Mouse (Mus musculus): ENCODE results near the gene Slc22a20. TPM values are rescaled to one million over a fixed set of nuclear protein-coding genes. Genes with fewer than 3 reads are reported as not detected.

Gene Slc22a20
- polyA plus RNA-seq, 1 experiment from 2014 or later, result 0.09 TPM

- WGBS (ENCODE audit: insufficient replicate concordance), result 77% methylated on average over 13 of the region's 13 CpGs
- peaks cover 65% of the 10 kb centered on the region for H3K36me3 ChIP-seq (replicated peaks; ENCODE audit: insufficient read depth, low read length)
- no peak overlapping the region for H3K4me2 ChIP-seq (ENCODE audit: low read depth, low read length)
- H3K9me3 ChIP-seq (ENCODE audit: low read length), result no peaks in the 10 kb centered on the region
- peak overlapping the region; percentile 64 for H3K27ac ChIP-seq (ENCODE audit: low read depth)
- no peaks in the 10 kb centered on the region for H3K27me3 ChIP-seq (ENCODE audit: insufficient read depth, low read length)
- no peak overlapping the region for H3K9ac ChIP-seq (replicated peaks)
- TF ChIP-seq EP300 (IDR thresholded peaks at IDR 0.05; ENCODE audit: low read depth) (peak; percentile 75), CTCF (IDR thresholded peaks at IDR 0.05; ENCODE audit: low read depth) (no peak)
- peaks cover 11% of the 10 kb centered on the region for H3K4me1 ChIP-seq (ENCODE audit: insufficient read depth)
- DNase-seq, result no peak
- peak; percentile 69 for ATAC-seq
- no peak overlapping the region for H3K4me3 ChIP-seq (ENCODE audit: low read depth, low read length)
These were observed 33.8 kb downstream of the Slc22a20 start for GRCm38 (mm10) chr19:5952071-5952691.

DNA sequence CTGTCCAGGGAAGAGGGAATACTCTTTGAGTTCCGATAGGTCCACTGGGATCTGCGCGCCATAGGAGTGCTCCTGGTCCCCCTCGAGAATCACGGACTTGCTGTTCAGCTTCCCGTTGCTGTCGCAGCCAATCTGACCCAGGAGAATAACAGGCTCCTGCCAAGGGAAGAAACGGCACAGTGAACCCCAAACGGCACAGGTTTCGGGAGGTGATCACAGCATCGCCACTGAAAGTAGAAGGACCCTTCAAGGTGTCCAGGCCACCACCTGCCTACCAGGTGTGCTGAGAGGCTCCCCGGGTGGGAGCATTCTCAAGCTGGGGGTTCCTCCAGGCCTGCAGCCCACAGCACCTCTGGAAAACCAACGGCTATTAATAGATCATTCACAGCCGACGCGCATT lies 34.3 kb downstream of the Slc22a20 start:
- peaks cover 62% of the 10 kb centered on the region for H3K36me3 ChIP-seq (replicated peaks; ENCODE audit: insufficient read depth, low read length)
- TF ChIP-seq EP300 (IDR thresholded peaks at IDR 0.05; ENCODE audit: low read depth) (no peak), CTCF (IDR thresholded peaks at IDR 0.05; ENCODE audit: low read depth) (no peak)

GRCm38 (mm10) chr19:5950218-5950617 lies 35.7 kb downstream of the Slc22a20 start:
- Histone ChIP-seq H3K9me3 (ENCODE audit: low read length) (no peaks in the 10 kb centered on the region), H3K27me3 (ENCODE audit: insufficient read depth, low read length) (no peaks in the 10 kb centered on the region), H3K4me2 (ENCODE audit: low read depth, low read length) (no peak overlapping the region), H3K36me3 (replicated peaks; ENCODE audit: insufficient read depth, low read length) (peaks cover 68% of the 10 kb centered on the region), H3K27ac (ENCODE audit: low read depth) (no peak overlapping the region), H3K4me1 (ENCODE audit: insufficient read depth) (peaks cover 10% of the 10 kb centered on the region), H3K4me3 (ENCODE audit: low read depth, low read length) (no peak overlapping the region), H3K9ac (replicated peaks) (no peak overlapping the region)
- TF ChIP-seq EP300 (IDR thresholded peaks at IDR 0.05; ENCODE audit: low read depth) (no peak), CTCF (IDR thresholded peaks at IDR 0.05; ENCODE audit: low read depth) (no peak)
- 88% methylated on average over 11 of the region's 11 CpGs for WGBS (ENCODE audit: insufficient replicate concordance)
- DNase-seq (no peak), ATAC-seq (no peak)

More for the DNA sequence above, 34.3 kb downstream of the Slc22a20 start:
- no peaks in the 10 kb centered on the region for H3K9me3 ChIP-seq (ENCODE audit: low read length)
- H3K27me3 ChIP-seq (ENCODE audit: insufficient read depth, low read length), result no peaks in the 10 kb centered on the region
- H3K4me1 ChIP-seq (ENCODE audit: insufficient read depth), result peaks cover 7% of the 10 kb centered on the region
- DNase-seq (no peak), ATAC-seq (no peak)
- no peak overlapping the region for H3K9ac ChIP-seq (replicated peaks)
- H3K4me3 ChIP-seq (ENCODE audit: low read depth, low read length), result no peak overlapping the region
- 0 out of 2 replicates have a peak overlapping the region, but pooled peaks have one; percentile 34 for H3K27ac ChIP-seq (ENCODE audit: low read depth)
- H3K4me2 ChIP-seq (ENCODE audit: low read depth, low read length), result no peak overlapping the region
- WGBS (ENCODE audit: insufficient replicate concordance), result 79% methylated on average over 16 of the region's 16 CpGs

DNA sequence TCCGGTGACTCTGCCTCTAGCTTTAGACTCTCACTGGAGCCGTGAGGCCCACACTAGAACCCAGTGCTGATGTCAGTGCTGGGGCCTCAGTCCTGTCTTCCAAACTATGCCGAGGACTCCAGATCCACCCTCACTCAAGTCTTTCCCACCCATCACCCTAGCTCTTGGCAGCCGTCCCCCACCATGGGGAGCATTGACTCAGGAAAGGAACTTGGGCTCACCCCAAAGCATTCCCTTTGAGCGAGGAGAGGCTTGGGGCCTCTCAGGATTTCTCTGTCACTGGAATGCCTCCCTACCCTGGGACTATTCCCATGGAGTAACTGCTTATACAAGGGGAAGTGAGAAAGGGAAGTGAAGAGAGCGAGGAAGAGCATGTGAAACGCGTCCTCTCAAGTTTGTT lies 40.1 kb downstream of the Slc22a20 start:
- no peaks in the 10 kb centered on the region for H3K27me3 ChIP-seq (ENCODE audit: insufficient read depth, low read length)
- H3K36me3 ChIP-seq (replicated peaks; ENCODE audit: insufficient read depth, low read length), result peaks cover 59% of the 10 kb centered on the region
- H3K27ac ChIP-seq (ENCODE audit: low read depth), result peak overlapping the region; percentile 67
- DNase-seq (no peak), ATAC-seq (0 out of 2 replicates have a peak, but pooled peaks have one; percentile 23)
- 63% methylated on average over 8 of the region's 8 CpGs for WGBS (ENCODE audit: insufficient replicate concordance)
- TF ChIP-seq EP300 (IDR thresholded peaks at IDR 0.05; ENCODE audit: low read depth), result no peak
- TF ChIP-seq CTCF (IDR thresholded peaks at IDR 0.05; ENCODE audit: low read depth), result no peak
- no peak overlapping the region; the same call in 1 of the 2 replicates for H3K9ac ChIP-seq (replicated peaks)
- H3K4me1 ChIP-seq (ENCODE audit: insufficient read depth), result peaks cover 14% of the 10 kb centered on the region
- H3K4me2 ChIP-seq (ENCODE audit: low read depth, low read length), result no peak overlapping the region
- H3K9me3 ChIP-seq (ENCODE audit: low read length), result no peaks in the 10 kb centered on the region
- no peak overlapping the region for H3K4me3 ChIP-seq (ENCODE audit: low read depth, low read length)

GRCm38 (mm10) chr19:5945027-5945426 lies 40.9 kb downstream of the Slc22a20 start:
- Histone ChIP-seq H3K36me3 (replicated peaks; ENCODE audit: insufficient read depth, low read length) (peaks cover 57% of the 10 kb centered on the region), H3K9ac (replicated peaks) (no peak overlapping the region), H3K4me1 (ENCODE audit: insufficient read depth) (peaks cover 14% of the 10 kb centered on the region), H3K27ac (ENCODE audit: low read depth) (peak overlapping the region; percentile 67), H3K4me3 (ENCODE audit: low read depth, low read length) (no peak overlapping the region), H3K4me2 (ENCODE audit: low read depth, low read length) (no peak overlapping the region), H3K27me3 (ENCODE audit: insufficient read depth, low read length) (no peaks in the 10 kb centered on the region), H3K9me3 (ENCODE audit: low read length) (no peaks in the 10 kb centered on the region)
- WGBS (ENCODE audit: insufficient replicate concordance), result 56% methylated on average over 7 of the region's 7 CpGs
- ATAC-seq, result peak; percentile 60
- no peak for DNase-seq
- no peak for TF ChIP-seq EP300 (IDR thresholded peaks at IDR 0.05; ENCODE audit: low read depth)
- no peak for TF ChIP-seq CTCF (IDR thresholded peaks at IDR 0.05; ENCODE audit: low read depth)

DNA sequence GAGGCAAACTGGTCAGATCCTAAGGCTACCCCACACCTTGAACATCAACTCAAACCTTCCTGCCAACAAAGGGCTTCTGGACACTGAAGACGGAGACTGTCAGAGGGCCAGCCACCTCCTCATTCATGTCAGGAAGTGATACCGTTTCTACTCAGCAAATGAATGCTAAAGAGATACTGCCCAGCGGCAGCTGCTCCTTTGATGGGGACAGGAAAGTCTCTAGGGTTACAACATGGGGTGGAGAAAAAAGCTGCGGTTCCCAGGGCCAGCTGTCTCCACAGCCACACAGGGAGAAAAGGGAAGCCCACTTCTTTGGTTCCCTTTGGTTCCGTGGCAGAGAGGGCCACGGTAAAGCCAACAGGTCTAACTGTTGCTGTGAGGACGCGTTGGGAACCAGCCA lies 41.8 kb downstream of the Slc22a20 start:
- H3K9ac ChIP-seq (replicated peaks), result no peak overlapping the region
- H3K27me3 ChIP-seq (ENCODE audit: insufficient read depth, low read length), result no peaks in the 10 kb centered on the region
- 0 out of 2 replicates have a peak overlapping the region, but pooled peaks have one; percentile 29 for H3K27ac ChIP-seq (ENCODE audit: low read depth)
- no peak overlapping the region for H3K4me3 ChIP-seq (ENCODE audit: low read depth, low read length)
- no peak for TF ChIP-seq EP300 (IDR thresholded peaks at IDR 0.05; ENCODE audit: low read depth)
- TF ChIP-seq CTCF (IDR thresholded peaks at IDR 0.05; ENCODE audit: low read depth), result no peak
- H3K4me2 ChIP-seq (ENCODE audit: low read depth, low read length), result no peak overlapping the region
- no peaks in the 10 kb centered on the region for H3K9me3 ChIP-seq (ENCODE audit: low read length)
- DNase-seq (no peak), ATAC-seq (no peak)
- H3K4me1 ChIP-seq (ENCODE audit: insufficient read depth), result peaks cover 14% of the 10 kb centered on the region
- H3K36me3 ChIP-seq (replicated peaks; ENCODE audit: insufficient read depth, low read length), result peaks cover 54% of the 10 kb centered on the region
- 59% methylated on average over 8 of the region's 8 CpGs for WGBS (ENCODE audit: insufficient replicate concordance)

All from liver, postnatal 0 days (tissue).